Mouse (Mus musculus): ENCODE results near the gene Sft2d2. TPM values are rescaled to one million over a fixed set of nuclear protein-coding genes. Genes with fewer than 3 reads are reported as not detected.

Sft2d2 gene
- polyA plus RNA-seq, 1 experiment from 2014 or later, result 19.3 TPM

- TF ChIP-seq CTCF (IDR thresholded peaks at IDR 0.05) (no peak), EP300 (IDR thresholded peaks at IDR 0.05) (no peak)
- H3K4me2 ChIP-seq (replicated peaks; ENCODE audit: low read depth, low read length), result 0 out of 2 replicates have a peak overlapping the region, but pooled peaks have one; percentile 1
- H3K36me3 ChIP-seq (ENCODE audit: insufficient read depth, low read length), result peaks cover 3% of the 10 kb centered on the region; the same call in 1 of the 2 replicates
- H3K9me3 ChIP-seq (ENCODE audit: low read length), result no peaks in the 10 kb centered on the region
- no peak overlapping the region for H3K4me3 ChIP-seq (ENCODE audit: low read depth, low read length)
- no peaks in the 10 kb centered on the region for H3K4me1 ChIP-seq (ENCODE audit: insufficient read depth, low read depth, low read length)
- peak; percentile 40; the same call in 1 of the 2 replicates for ATAC-seq
- DNase-seq (ENCODE audit: low spot score), result no peak
- H3K27me3 ChIP-seq (replicated peaks; ENCODE audit: insufficient read depth, low read length), result no peaks in the 10 kb centered on the region
- no peak overlapping the region for H3K9ac ChIP-seq (replicated peaks; ENCODE audit: low read depth)
- WGBS, result 48% methylated on average over 6 of the region's 6 CpGs
- no peak overlapping the region for H3K27ac ChIP-seq (ENCODE audit: low read length)
Observed at GRCm38 (mm10) chr1:165178075-165178474, 16.2 kb downstream of the Sft2d2 start.

DNA sequence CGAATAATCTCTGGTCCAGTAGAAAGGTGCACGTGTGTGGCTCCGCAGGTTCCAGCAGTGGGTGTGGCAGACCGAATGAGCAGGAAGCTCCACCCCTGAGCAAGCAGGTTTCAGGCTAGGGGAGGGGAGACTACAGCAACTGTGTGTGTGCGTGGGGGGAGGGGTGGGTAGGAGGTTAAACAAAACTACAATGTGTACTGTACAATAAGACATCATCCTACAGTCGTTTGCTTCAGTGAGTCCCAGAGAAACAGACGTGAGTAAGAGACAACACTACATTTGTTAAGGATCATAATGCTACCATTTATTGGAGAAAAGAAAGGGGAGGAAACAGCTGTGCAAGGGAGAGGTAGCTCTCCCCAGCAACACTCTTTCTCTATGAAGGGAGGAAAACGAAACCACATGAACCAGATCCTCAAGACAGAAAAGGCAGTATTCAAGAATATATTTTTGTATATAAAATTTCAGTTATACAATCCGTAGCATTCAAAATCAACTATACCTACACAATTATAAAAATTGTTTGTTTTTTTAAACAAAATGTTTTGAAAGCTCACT is 20.1 kb downstream of the Sft2d2 start:
- no peak overlapping the region for H3K27ac ChIP-seq (ENCODE audit: low read length)
- no peaks in the 10 kb centered on the region for H3K9me3 ChIP-seq (ENCODE audit: low read length)
- no peaks in the 10 kb centered on the region for H3K27me3 ChIP-seq (replicated peaks; ENCODE audit: insufficient read depth, low read length)
- 65% methylated on average over 5 of the region's 9 CpGs for WGBS
- H3K4me2 ChIP-seq (replicated peaks; ENCODE audit: low read depth, low read length), result no peak overlapping the region
- no peak overlapping the region for H3K9ac ChIP-seq (replicated peaks; ENCODE audit: low read depth)
- no peaks in the 10 kb centered on the region; the same call in 1 of the 2 replicates for H3K36me3 ChIP-seq (ENCODE audit: insufficient read depth, low read length)
- no peak for TF ChIP-seq CTCF (IDR thresholded peaks at IDR 0.05)
- no peak for TF ChIP-seq EP300 (IDR thresholded peaks at IDR 0.05)
- no peak for DNase-seq (ENCODE audit: low spot score)
- H3K4me3 ChIP-seq (ENCODE audit: low read depth, low read length), result no peak overlapping the region
- no peak for ATAC-seq
- no peaks in the 10 kb centered on the region for H3K4me1 ChIP-seq (ENCODE audit: insufficient read depth, low read depth, low read length)

DNA sequence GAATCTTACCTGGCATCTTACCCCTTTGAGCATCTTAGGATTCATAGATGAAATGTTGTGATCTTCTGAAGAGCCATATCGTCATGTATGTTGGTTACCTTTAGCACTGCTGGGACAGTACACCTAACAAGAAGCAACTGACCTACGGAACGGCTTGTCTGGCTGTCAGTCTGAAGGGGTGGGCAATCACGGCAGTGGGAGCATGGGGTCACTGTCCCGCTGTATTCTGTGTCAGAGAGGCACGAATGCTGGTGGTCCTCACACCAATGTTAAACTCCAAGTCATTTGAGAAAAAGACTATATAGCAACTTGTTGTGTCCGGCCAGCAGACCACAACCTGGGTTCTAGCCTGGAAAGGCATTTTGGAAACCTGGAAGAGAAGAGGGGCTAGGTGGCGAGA is 23.0 kb downstream of the Sft2d2 start:
- DNase-seq (ENCODE audit: low spot score), result no peak
- H3K9ac ChIP-seq (replicated peaks; ENCODE audit: low read depth), result no peak overlapping the region
- H3K36me3 ChIP-seq (ENCODE audit: insufficient read depth, low read length), result no peaks in the 10 kb centered on the region
- WGBS, result 84% methylated on average over 7 of the region's 8 CpGs
- H3K4me1 ChIP-seq (ENCODE audit: insufficient read depth, low read depth, low read length), result no peaks in the 10 kb centered on the region
- no peaks in the 10 kb centered on the region for H3K27me3 ChIP-seq (replicated peaks; ENCODE audit: insufficient read depth, low read length)
- no peak overlapping the region for H3K4me2 ChIP-seq (replicated peaks; ENCODE audit: low read depth, low read length)
- ATAC-seq, result no peak
- H3K9me3 ChIP-seq (ENCODE audit: low read length), result no peaks in the 10 kb centered on the region
- H3K27ac ChIP-seq (ENCODE audit: low read length), result no peak overlapping the region
- TF ChIP-seq EP300 (IDR thresholded peaks at IDR 0.05), result no peak
- TF ChIP-seq CTCF (IDR thresholded peaks at IDR 0.05), result no peak
- H3K4me3 ChIP-seq (ENCODE audit: low read depth, low read length), result no peak overlapping the region

- TF ChIP-seq EP300 (IDR thresholded peaks at IDR 0.05), result no peak
- ATAC-seq (no peak), DNase-seq (ENCODE audit: low spot score) (no peak)
- Histone ChIP-seq H3K27me3 (replicated peaks; ENCODE audit: insufficient read depth, low read length) (no peaks in the 10 kb centered on the region), H3K4me2 (replicated peaks; ENCODE audit: low read depth, low read length) (no peak overlapping the region), H3K4me1 (ENCODE audit: insufficient read depth, low read depth, low read length) (no peaks in the 10 kb centered on the region), H3K4me3 (ENCODE audit: low read depth, low read length) (no peak overlapping the region), H3K9ac (replicated peaks; ENCODE audit: low read depth) (no peak overlapping the region), H3K27ac (ENCODE audit: low read length) (no peak overlapping the region), H3K9me3 (ENCODE audit: low read length) (no peaks in the 10 kb centered on the region), H3K36me3 (ENCODE audit: insufficient read depth, low read length) (no peaks in the 10 kb centered on the region)
- WGBS, result 48% methylated on average over 5 of the region's 5 CpGs
Observed at GRCm38 (mm10) chr1:165170157-165170556, 24.1 kb downstream of the Sft2d2 start.

GRCm38 (mm10) chr1:165169462-165169861 is 24.8 kb downstream of the Sft2d2 start:
- DNase-seq (ENCODE audit: low spot score) (no peak), ATAC-seq (no peak)
- TF ChIP-seq EP300 (IDR thresholded peaks at IDR 0.05) (no peak), CTCF (IDR thresholded peaks at IDR 0.05) (no peak)
- H3K9ac ChIP-seq (replicated peaks; ENCODE audit: low read depth), result no peak overlapping the region
- no peak overlapping the region for H3K4me2 ChIP-seq (replicated peaks; ENCODE audit: low read depth, low read length)
- no peaks in the 10 kb centered on the region for H3K9me3 ChIP-seq (ENCODE audit: low read length)
- 75% methylated on average over 3 of the region's 3 CpGs for WGBS
- H3K4me1 ChIP-seq (ENCODE audit: insufficient read depth, low read depth, low read length), result no peaks in the 10 kb centered on the region
- H3K27ac ChIP-seq (ENCODE audit: low read length), result no peak overlapping the region
- H3K4me3 ChIP-seq (ENCODE audit: low read depth, low read length), result no peak overlapping the region
- no peaks in the 10 kb centered on the region for H3K36me3 ChIP-seq (ENCODE audit: insufficient read depth, low read length)
- H3K27me3 ChIP-seq (replicated peaks; ENCODE audit: insufficient read depth, low read length), result no peaks in the 10 kb centered on the region

- TF ChIP-seq EP300 (IDR thresholded peaks at IDR 0.05) (no peak), CTCF (IDR thresholded peaks at IDR 0.05) (no peak)
- Histone ChIP-seq H3K4me2 (replicated peaks; ENCODE audit: low read depth, low read length) (no peak overlapping the region), H3K9me3 (ENCODE audit: low read length) (no peaks in the 10 kb centered on the region), H3K27me3 (replicated peaks; ENCODE audit: insufficient read depth, low read length) (no peaks in the 10 kb centered on the region), H3K27ac (ENCODE audit: low read length) (no peak overlapping the region), H3K36me3 (ENCODE audit: insufficient read depth, low read length) (no peaks in the 10 kb centered on the region), H3K4me3 (ENCODE audit: low read depth, low read length) (no peak overlapping the region), H3K9ac (replicated peaks; ENCODE audit: low read depth) (no peak overlapping the region), H3K4me1 (ENCODE audit: insufficient read depth, low read depth, low read length) (no peaks in the 10 kb centered on the region)
- DNase-seq (ENCODE audit: low spot score), result no peak
- 83% methylated on average over 6 of the region's 6 CpGs for WGBS
- no peak for ATAC-seq
Observed at GRCm38 (mm10) chr1:165164920-165165319, 29.3 kb downstream of the Sft2d2 start.

Measured in lung, postnatal 0 days (tissue).